Mouse (Mus musculus) liver, postnatal 0 days (tissue): Measurements from ENCODE around the gene 2610001J05Rik. TPM values are rescaled to one million over a fixed set of nuclear protein-coding genes. Genes with fewer than 3 reads are reported as not detected.
A peak's percentile ranks its signal among the peaks of the same experiment; 100 is the strongest.

ENCODE experiments used
- ATAC-seq: fragments of 200-750 bp; cut with Nextera tagmentation; 2 replicates; pipeline ENCODE4 v1.8.0; 2017; ENCODE audit warnings: mild to moderate bottlenecking, moderate library complexity
- DNase-seq: peaks from one replicate; pipeline ENCODE4 v3.0.0-alpha.2; 2016
- H3K27ac ChIP-seq: fragments of 300-500 bp; sonication (generic); 2 replicates; pipeline ENCODE4 v1.5.1; 2014; ENCODE audit warnings: antibody characterized with exemption, moderate library complexity, mild to moderate bottlenecking, low read depth
- H3K27me3 ChIP-seq: fragments of 300-500 bp; sonication (generic); 2 replicates; pipeline ENCODE4 v1.6.1; 2014; ENCODE audit warnings: low read length, control low read depth, mixed read lengths; ENCODE audit not compliant: insufficient read depth
- H3K36me3 ChIP-seq: fragments of 300-500 bp; sonication (generic); replicated peaks from 2 replicates; pipeline ENCODE4 v1.6.1; 2014; ENCODE audit warnings: mild to moderate bottlenecking, control low read depth, low read length, moderate library complexity, mixed read lengths; ENCODE audit not compliant: insufficient read depth
- H3K4me1 ChIP-seq: fragments of 300-500 bp; sonication (generic); 2 replicates; pipeline ENCODE4 v1.6.1; 2014; ENCODE audit warnings: antibody characterized with exemption, mild to moderate bottlenecking, control low read depth; ENCODE audit not compliant: insufficient read depth
- H3K4me2 ChIP-seq: fragments of 300-500 bp; sonication (generic); 2 replicates; pipeline ENCODE4 v1.6.1; 2014; ENCODE audit warnings: low read depth, mild to moderate bottlenecking, low read length, moderate library complexity, mixed read lengths
- H3K4me3 ChIP-seq: fragments of 300-500 bp; sonication (generic); 2 replicates; pipeline ENCODE4 v1.5.1; 2014; ENCODE audit warnings: low read depth, low read length
- H3K9ac ChIP-seq: fragments of 300-500 bp; sonication (generic); replicated peaks from 2 replicates; pipeline ENCODE4 v1.6.1; 2014; ENCODE audit warnings: mild to moderate bottlenecking, moderate library complexity
- H3K9me3 ChIP-seq: fragments of 300-500 bp; sonication (generic); 2 replicates; pipeline ENCODE4 v1.6.1; 2016; ENCODE audit warnings: mild to moderate bottlenecking, control low read depth, low read length, mixed read lengths
- CTCF ChIP-seq: sonication (generic); IDR thresholded peaks from 2 replicates; pipeline ENCODE4 v1.5.1; 2016; ENCODE audit warnings: antibody characterized with exemption, low read depth
- EP300 ChIP-seq: IDR thresholded peaks from 2 replicates; pipeline ENCODE4 v1.6.1; 2016; ENCODE audit warnings: antibody characterized with exemption, low read depth, mild to moderate bottlenecking
- WGBS: fragments of 180-500 bp; shearing (Covaris S2); extraction: QIAGEN DNeasy Blood & Tissue Kit; methylation state at CpG from one replicate; pipeline ENCODE4 v1.1.7; 2014; ENCODE audit not compliant: insufficient replicate concordance; 5-methylcytosine and 5-hydroxymethylcytosine counted together
- polyA plus RNA-seq: library from polyadenylated mRNA; unstranded; fragments of >200 nt; fragmentation: Nextera tagmentation; extraction: Ambion mirVana; gene quantifications from 2 replicates; pipeline ENCODE4 v1.2.1, GENCODE M21; 2015

2610001J05Rik gene
- polyA plus RNA-seq, 1 experiment from 2014 or later = 39.2 TPM

DNA sequence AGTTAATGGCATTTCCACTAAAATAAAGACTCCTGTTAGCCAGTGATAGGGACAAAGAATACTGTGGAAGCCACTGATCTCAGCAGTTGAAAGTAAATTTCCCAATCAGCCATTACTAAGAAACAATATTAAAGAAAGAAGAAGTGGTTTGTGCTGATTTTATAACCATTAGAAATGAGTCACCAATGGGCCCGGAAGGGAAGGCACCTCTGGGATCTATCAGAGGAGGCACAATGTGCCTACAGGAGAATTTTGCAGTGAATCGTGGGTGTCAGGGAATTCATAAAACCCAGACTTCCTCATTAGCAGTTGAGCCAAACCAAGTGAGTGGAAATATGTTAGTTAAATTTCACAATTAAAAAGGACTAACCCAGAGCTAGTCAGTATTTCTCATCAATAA is 2.6 kb upstream of the 2610001J05Rik start:
- 64% methylated on average over 2 of the region's 2 CpGs for WGBS
- TF ChIP-seq EP300 (no peak), CTCF (no peak)
- no peak for DNase-seq

DNA sequence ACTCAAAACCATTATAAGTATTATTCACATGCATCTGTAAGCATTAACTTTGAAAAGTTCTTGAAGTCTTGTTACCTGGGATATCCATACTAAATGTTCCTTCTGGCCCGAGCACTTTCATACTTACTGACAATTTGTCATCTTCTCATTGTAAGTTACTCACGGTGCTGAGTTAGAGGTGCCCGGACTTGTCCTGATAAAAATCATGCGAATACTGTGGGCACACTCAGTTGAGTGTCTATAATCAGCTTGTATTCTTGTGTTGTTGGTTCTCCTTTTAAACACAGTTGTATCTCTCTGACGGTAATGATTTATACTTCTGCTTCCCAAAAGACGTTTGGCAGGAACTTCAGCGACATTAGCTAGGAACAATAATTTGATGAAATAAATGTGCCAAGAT is 758 bp upstream of the 2610001J05Rik start:
- TF ChIP-seq EP300 = no peak
- TF ChIP-seq CTCF = no peak
- DNase-seq (no peak), ATAC-seq (no peak)
- Histone ChIP-seq H3K27me3 (no peaks in the 10 kb centered on the region), H3K9ac (peak overlapping the region; percentile 76; the same call in 1 of the 2 replicates), H3K4me3 (peak overlapping the region; percentile 78), H3K36me3 (0 out of 2 replicates have a peak, but pooled peaks cover 3% of the 10 kb centered on the region), H3K4me2 (peak overlapping the region; percentile 75), H3K27ac (peak overlapping the region; percentile 93; the same call in 1 of the 2 replicates), H3K9me3 (no peaks in the 10 kb centered on the region), H3K4me1 (peaks cover 8% of the 10 kb centered on the region)
- 33% methylated on average over 7 of the region's 7 CpGs for WGBS

More for the DNA sequence above, 2.6 kb upstream of the 2610001J05Rik start:
- H3K27me3 ChIP-seq = no peaks in the 10 kb centered on the region
- H3K4me2 ChIP-seq = no peak overlapping the region
- H3K9ac ChIP-seq = no peak overlapping the region
- no peak overlapping the region for H3K27ac ChIP-seq
- peaks cover 8% of the 10 kb centered on the region for H3K4me1 ChIP-seq
- H3K4me3 ChIP-seq = no peak overlapping the region
- no peaks in the 10 kb centered on the region for H3K9me3 ChIP-seq
- no peak for ATAC-seq
- H3K36me3 ChIP-seq = 0 out of 2 replicates have a peak, but pooled peaks cover under 1% of the 10 kb centered on the region

DNA sequence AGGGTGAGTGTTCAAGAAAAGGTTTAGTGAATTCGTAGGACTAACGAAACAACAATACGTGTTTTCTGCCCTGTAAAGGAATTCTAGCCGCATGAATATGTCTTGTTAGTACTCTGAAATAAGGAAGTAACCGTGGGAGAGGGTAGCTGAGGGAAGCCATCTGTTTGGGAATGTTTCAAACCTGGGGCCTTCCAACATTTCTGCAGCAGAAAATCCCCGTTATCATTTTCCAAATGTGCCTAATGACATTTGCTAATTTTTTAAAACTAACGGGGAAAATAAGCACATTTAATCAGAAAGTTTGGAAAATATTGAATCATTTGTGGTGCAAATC is 274 bp upstream of the 2610001J05Rik start:
- peak; percentile 66 for ATAC-seq
- 0 out of 2 replicates have a peak, but pooled peaks cover 3% of the 10 kb centered on the region for H3K36me3 ChIP-seq
- peaks cover 8% of the 10 kb centered on the region for H3K4me1 ChIP-seq
- peak overlapping the region; percentile 75 for H3K4me2 ChIP-seq
- peak overlapping the region; percentile 76 for H3K9ac ChIP-seq
- 1% methylated on average over 7 of the region's 7 CpGs for WGBS
- TF ChIP-seq CTCF = no peak
- TF ChIP-seq EP300 = no peak
- no peaks in the 10 kb centered on the region for H3K27me3 ChIP-seq
- H3K4me3 ChIP-seq = peak overlapping the region; percentile 78
- H3K27ac ChIP-seq = peak overlapping the region; percentile 93
- H3K9me3 ChIP-seq = no peaks in the 10 kb centered on the region
- no peak for DNase-seq

DNA sequence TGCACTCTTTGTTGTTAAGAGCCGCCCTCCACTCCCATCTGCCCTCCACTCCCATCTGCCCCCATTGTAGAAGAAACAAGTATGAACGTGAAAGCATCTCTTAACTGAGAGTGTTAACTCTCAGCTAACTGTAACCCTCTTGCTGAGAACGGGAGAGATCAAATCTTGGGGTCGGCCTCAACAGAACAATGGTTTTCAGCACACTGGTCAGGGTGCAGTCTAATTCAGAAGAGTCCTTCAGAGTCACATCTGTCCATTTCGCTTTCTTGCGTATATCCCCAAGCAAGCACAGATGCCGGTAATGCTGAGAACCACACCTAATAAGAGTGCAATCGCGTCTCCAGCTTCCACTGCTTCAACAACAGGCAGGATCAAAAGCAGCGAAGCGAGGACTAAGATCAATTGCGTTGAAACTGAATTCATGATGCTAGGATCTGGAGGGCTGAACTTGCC is 1.0 kb downstream of the 2610001J05Rik start:
- peaks cover 8% of the 10 kb centered on the region for H3K4me1 ChIP-seq
- WGBS = 58% methylated on average over 12 of the region's 12 CpGs
- H3K4me2 ChIP-seq = peak overlapping the region; percentile 75
- ATAC-seq (no peak), DNase-seq (peak; percentile 14)
- H3K27ac ChIP-seq = no peak overlapping the region
- H3K4me3 ChIP-seq = peak overlapping the region; percentile 78
- H3K36me3 ChIP-seq = 0 out of 2 replicates have a peak, but pooled peaks cover 3% of the 10 kb centered on the region
- TF ChIP-seq EP300 (no peak), CTCF (no peak)
- H3K9me3 ChIP-seq = no peaks in the 10 kb centered on the region
- no peaks in the 10 kb centered on the region for H3K27me3 ChIP-seq
- H3K9ac ChIP-seq = no peak overlapping the region

DNA sequence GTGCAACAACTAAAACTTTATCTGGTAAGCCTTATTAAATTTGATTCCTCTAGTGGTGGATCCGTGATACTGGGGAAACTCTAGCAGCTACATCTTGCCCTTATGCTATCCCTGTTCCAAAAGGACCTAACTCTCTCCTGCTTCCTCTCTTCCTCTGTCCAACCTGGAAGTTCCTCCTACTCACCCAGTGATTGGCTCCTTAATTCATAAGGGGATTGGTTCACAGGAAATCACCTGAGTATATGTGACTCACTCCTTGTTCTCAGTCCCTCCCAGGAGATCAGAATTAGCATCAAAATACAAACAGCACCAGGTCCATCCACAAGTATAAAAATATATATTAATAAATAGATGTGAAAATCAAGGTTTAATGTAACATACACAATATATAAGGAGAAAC is 10.7 kb downstream of the 2610001J05Rik start:
- Histone ChIP-seq H3K9me3 (no peaks in the 10 kb centered on the region), H3K9ac (no peak overlapping the region), H3K4me2 (no peak overlapping the region), H3K4me3 (no peak overlapping the region), H3K4me1 (no peaks in the 10 kb centered on the region), H3K27me3 (no peaks in the 10 kb centered on the region), H3K36me3 (no peaks in the 10 kb centered on the region), H3K27ac (no peak overlapping the region)
- DNase-seq (no peak), ATAC-seq (no peak)
- 73% methylated on average over 1 of the region's 1 CpGs for WGBS
- no peak for TF ChIP-seq CTCF
- no peak for TF ChIP-seq EP300

DNA sequence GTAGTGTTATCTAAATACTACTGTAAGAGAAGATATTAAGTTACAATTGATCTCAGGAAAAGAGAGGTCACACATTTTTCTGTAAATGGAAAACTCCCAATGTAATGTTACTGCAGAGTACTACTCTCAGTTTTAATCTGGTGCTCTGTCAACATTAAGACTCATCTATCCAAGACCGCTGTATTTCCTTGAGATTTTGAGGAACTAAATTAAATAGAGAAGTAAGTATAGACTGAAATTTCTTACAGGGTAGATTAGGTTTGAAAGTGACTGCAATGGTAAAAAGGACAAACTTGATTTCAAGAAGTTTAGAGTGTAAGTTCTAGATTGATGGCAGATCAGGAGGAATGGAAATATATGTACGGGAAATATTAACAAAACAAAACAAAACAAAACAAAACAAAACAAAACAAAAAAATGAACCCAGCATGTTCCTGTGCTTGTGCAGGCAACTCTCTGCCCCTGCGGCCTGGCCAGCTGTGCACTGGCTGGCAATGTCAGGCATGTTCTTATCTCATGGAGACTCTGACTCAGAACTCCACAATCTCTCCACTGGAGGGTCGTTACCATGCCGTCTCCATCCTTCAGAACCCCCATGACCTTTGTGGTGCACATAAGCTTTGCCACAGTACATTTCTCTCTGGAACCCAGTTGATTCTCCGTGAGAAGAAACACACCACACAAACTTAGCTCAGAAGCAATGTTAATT is 11.3 kb downstream of the 2610001J05Rik start:
- no peak overlapping the region for H3K27ac ChIP-seq
- 62% methylated on average over 6 of the region's 6 CpGs for WGBS
- no peak for DNase-seq

More for the DNA sequence above, 11.3 kb downstream of the 2610001J05Rik start:
- ATAC-seq = no peak
- Histone ChIP-seq H3K4me2 (no peak overlapping the region), H3K27me3 (no peaks in the 10 kb centered on the region), H3K4me1 (no peaks in the 10 kb centered on the region), H3K36me3 (no peaks in the 10 kb centered on the region), H3K4me3 (no peak overlapping the region), H3K9ac (no peak overlapping the region), H3K9me3 (no peaks in the 10 kb centered on the region)
- TF ChIP-seq CTCF (no peak), EP300 (no peak)
